Mouse (Mus musculus) hematopoietic multipotent progenitor cell, adult 10-12 weeks (in vitro differentiated cells): Measurements from ENCODE around the gene Aarsd1. TPM values are rescaled to one million over a fixed set of nuclear protein-coding genes. Genes with fewer than 3 reads are reported as not detected.

Experiments used
- polyA plus RNA-seq: library from polyadenylated mRNA; stranded (reverse); fragments of >175 nt; gene quantifications from 2 replicates; pipeline ENCODE4 v1.2.3, GENCODE M21; 2012; ENCODE audit warnings: low replicate concordance

Aarsd1 gene
- 23.1 and 23.2 TPM in 2 replicates for polyA plus RNA-seq

DNA sequence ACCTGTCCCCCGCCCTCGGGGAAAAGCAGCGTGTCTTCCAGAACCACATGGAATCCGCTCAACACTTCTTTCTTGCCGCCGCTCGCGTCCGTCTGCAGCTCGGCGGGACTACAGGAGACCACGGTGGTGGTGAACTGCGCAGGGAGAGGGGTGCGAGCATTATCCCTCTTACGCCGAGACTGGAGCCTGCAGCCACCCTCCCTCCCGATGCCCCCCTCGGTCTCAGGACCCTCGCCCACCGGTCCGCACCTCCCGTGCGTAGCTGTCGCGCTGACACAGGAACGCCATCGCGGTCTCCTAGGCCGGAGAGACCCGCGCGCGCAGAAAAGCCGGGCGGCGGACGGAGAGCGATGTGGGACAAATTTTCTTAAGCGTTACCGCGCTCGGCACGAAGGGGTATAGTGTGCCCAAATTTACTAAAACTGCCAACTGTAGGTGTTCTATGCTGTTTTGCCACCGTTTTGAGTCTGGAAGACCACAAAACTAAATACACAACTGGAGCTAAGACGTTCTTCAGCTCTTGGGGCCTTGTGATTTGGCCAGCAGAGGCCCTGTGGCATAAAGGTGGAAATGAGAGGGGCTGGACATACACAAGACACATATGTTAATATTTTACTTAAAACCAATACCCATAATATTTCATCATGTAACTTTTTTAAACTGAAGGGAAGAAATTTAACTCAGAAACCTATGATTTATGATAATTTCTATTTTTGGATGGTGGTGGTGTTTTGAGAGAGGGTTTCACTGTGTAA lies at the start of gene Aarsd1:
Gene Aarsd1, minus strand, starts transcription at position 515 of the 755 bp plus-strand sequence.

DNA sequence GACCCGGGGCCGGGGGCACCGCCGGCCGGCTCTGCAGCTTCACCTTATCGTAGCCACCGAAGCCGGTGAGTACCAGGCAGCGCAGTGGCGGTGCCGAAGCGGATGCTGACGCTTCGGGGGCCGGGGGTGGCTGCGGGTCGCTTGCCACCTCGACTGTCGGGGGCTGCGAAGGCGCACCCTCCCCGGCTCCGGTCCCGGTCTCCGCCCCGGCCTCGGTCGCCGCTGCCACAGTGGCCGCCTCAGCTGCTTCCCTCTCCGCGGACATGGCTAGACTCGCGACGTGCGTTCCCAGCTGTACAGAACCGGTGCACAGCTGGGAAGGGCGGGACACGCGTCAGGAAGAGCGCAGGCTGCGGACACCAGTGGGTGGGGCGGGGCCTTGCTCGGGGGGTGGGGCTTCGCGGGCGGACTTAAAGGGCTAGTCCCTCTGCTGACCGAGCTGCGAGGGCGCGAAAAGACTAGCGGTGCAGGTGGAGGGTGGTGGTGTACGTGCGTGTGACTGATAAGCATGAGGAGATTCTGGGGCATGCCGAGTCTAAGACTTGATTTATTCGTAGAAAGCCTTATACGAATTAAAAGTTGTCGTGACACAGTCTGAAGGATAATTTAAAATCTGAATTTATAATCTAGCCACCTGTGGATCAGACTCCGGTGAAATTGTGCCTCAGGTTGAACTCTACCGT lies 48.6 kb upstream of the Aarsd1 start, which contains the start of gene Vat1:
Gene Vat1, minus strand, starts transcription at position 362 of the 683 bp plus-strand sequence.

DNA sequence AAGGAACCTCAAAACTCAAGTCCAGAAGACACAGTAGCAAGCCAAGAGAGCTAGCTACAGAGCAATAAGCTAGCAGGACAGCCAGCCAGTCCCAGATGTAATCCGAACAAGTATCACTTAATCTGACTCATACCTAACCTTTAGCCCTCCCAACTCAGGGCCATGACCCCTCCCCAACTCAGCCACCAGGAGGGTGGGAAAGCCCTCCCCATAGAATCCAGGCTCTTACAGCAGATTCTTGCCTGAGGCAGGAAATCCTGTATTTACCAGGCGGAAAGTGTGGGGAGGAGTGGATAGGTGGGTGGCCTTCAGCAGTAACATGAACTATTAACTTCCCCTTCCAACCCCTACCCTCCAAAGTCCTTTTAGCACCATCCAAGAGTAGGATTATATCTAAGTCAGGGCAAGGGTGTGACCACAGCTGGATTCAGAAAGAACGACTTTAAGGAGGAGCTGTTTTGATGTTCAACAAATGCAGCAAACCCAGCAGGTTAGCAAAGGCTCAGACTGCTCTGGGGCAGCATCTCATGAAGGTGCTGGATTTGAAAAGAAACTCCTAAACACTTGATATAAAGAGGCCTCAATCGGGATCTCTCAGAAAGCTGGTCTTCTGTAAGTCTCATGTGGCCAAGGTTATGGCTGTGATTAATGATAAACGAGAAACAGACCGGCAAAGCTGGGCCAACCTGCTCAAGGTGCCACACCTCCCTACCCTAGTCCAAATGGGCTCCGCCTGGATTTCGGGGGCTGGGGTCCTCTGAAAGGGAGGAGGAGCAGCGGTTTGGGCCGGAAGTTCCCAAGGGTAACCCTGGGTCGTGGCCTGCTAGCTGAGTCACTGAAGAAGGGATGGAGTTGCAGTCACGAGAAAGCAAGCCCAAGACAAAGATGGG lies 47.0 kb upstream of the Aarsd1 start, which contains the start of gene Rnd2:
Gene Rnd2, plus strand, starts transcription at position 789 of the 890 bp plus-strand sequence.

DNA sequence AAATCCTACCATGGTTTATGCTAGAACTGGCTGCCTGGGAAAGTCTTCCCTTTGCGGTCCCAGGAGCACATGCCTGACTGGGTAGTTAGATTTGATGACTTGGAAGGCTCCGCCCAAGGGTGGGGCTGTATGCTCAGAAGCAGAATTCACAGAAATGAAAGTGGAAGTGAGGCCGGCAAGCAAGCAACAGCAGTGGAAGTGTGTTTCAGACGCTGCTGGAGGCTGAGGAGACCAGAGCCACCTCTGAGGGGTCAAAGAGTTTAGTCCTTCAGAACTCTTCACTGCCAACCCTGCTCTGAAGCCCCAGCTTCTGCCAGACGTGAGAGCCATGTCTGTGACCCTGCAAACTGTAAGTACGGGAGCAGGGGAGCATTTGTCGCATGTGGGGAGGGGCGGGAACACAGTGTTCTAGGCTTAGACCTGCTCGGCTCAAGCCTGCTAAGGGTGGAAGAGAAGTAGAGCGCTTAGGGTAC lies 30.9 kb upstream of the Aarsd1 start, which contains the start of gene Ifi35:
Gene Ifi35, plus strand, starts transcription at position 134 of the 473 bp plus-strand sequence.

DNA sequence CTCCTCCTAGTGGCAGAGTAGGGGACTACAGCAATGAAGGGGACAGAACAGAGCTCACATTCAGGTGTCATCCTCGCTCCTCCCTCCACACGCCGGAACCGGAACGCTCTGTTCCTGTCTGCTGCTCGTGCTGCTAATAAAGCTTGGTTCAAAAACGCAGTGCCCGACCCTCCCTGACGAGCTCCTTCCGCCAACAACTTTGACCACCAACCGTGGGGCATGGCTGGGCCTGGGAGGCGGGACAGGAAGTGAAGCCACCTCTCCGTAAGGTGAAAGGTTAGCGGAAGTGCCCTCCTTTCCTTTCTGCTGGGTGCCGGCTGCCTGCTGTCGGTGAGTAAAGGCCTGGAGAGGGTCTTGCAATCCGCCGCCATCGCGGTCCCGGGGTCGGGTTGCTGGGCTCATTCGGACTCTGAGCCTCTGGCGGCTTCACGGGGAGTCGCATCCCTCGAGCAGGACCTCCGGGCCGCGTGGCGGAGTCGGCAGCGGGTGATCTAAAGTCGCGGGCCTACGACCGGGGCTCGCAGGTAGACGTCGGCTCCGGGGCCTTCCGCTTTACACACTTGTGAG lies 24.8 kb upstream of the Aarsd1 start, which contains the start of gene Rpl27:
Gene Rpl27, plus strand, starts transcription at position 172 of the 567 bp plus-strand sequence.

DNA sequence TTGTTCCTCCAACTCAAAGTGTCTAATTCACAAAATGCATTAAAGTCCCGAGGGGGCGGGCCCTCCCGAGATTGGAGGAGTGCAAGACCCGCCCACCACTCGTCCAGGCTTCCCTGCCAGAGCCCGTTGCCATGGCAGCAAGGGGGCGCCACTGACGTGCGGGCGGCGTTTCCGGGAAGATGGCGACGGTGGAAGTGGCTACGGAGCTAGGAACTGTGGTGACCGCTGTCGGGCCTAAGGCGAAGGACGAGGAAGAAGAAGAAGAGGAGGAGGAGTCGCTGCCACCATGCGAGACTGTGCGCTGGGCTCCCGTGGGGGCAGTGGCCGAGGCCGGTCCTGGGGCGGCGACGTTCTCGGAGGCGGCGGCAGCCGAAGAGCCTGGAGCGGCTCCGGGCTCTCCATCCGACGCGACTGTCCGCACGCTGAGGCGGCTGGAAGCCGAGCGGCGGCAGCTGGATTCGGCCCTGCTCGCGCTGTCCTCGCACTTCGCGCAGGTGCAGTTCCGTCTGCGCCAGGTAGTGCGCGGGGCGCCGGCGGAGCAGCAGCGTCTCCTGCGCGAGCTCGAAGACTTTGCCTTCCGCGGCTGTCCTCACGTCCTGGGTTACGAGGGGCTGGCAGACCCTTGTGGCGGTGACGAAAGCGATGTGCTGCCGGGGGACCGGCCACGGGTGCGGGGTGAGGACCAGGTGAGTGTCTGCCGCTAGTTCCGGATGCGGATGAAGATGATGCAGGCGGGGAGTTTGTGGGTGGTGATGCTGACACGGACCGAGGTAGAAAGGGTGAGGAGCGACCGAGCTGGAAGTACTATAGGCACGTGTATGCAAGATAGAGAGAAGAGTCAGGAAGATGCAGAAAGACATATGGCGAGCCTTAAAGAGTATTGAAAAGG lies 7.8 kb upstream of the Aarsd1 start, which contains the start of the genes Rundc1 and Ptges3l:
Gene Rundc1, plus strand, starts transcription at position 161 of the 889 bp plus-strand sequence.
Gene Ptges3l, minus strand, starts transcription at position 409 of the 889 bp plus-strand sequence.

DNA sequence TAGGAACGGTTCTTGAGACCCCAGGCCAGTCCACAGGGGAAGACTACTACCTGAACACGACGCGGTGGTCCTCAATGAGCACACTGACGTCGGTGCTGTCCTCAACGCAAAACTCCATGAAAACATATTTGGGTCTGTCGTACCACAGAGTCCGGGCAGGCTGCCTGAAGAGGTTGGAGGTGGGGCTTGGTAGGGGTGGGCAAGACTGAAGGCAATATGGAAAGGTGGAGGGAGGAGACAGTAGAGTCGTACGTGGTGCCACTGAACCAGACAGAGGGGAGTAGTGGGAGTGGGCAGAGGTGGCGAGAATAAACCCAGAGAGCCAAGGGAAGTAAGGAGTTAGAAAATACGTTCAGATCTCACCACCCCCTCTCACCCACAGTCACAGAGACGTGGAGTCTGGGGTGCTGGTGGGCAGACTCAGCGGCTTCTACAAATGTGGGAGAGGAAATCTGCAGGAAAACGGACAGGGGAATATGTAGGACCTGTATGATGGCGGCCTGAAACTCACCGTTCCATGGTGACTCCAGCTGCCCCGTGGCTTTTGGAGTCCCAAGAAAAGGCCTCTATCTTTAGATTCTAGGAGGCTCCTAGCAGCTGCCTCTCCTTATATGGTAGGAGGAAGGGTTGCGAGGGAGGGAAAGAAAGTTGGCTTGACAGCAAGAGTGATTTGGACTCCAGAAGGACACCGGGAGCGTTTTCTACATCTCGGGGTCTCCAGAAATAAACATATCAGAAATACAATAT lies 6.9 kb upstream of the Aarsd1 start, which contains the start of gene Gm27029:
Gene Gm27029, minus strand, starts transcription at position 692 of the 747 bp plus-strand sequence.

DNA sequence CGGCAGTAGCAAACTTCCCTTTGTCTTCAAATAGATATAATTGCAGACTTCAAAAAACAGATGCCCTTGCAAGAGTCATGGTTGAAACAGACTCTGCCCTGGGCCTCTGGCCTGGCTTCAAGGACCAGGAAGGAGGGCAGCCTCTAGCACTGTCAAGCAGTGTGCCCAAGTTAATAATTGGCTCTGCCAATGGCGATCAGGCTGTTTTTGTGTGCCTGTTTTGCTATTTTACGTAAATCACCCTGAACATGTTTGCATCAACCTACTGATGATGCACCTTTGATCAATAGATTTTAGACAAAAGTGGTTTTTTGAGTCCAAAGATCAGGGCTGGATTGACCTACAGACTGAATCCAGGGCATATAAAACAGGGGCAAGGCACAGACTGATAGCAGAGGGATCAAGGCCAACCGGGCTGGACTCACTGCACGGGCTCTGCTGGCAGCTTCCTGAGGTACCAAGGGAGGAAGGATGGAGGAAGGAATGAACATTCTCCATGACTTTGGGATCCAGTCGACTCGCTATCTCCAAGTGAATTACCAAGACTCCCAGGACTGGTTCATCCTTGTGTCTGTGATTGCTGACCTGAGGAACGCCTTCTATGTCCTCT lies 50.0 kb downstream of the Aarsd1 start, which contains the start of gene G6pc:
Gene G6pc, plus strand, starts transcription at position 236 of the 610 bp plus-strand sequence.

Other genes with a start within 250 kb of the Aarsd1 start
- gene Cntnap1, start 247.1 kb downstream of the Aarsd1 start, polyA plus RNA-seq: 0.79 and 2.3 TPM in 2 replicates
- 4.4 and 26.2 TPM in 2 replicates for gene Plekhh3, start 246.3 kb downstream of the Aarsd1 start, polyA plus RNA-seq
- 3.1 and 8.7 TPM in 2 replicates for gene Ccr10, start 242.2 kb downstream of the Aarsd1 start, polyA plus RNA-seq
- 7.0 and 17.6 TPM in 2 replicates for gene Ezh1, start 191.2 kb downstream of the Aarsd1 start, polyA plus RNA-seq
- gene Ramp2, start 171.6 kb downstream of the Aarsd1 start, polyA plus RNA-seq: 0.96 and 3.7 TPM in 2 replicates
- gene Vps25, start 163.9 kb downstream of the Aarsd1 start, polyA plus RNA-seq: 96.8 and 109 TPM in 2 replicates
- 0.94 and 2.2 TPM in 2 replicates for gene Wnk4, start 157.0 kb downstream of the Aarsd1 start, polyA plus RNA-seq
- gene Cntd1, start 138.6 kb downstream of the Aarsd1 start, polyA plus RNA-seq: 0.11 TPM in 1 of 2 replicates, not detected in the other
- 3.3 and 26.9 TPM in 2 replicates for gene Coa3, start 138.5 kb downstream of the Aarsd1 start, polyA plus RNA-seq
- gene Becn1, start 115.3 kb downstream of the Aarsd1 start, polyA plus RNA-seq: 108 and 173 TPM in 2 replicates
- gene Psme3, start 101.4 kb downstream of the Aarsd1 start, polyA plus RNA-seq: 39.0 and 47.2 TPM in 2 replicates
- 7.3 and 9.0 TPM in 2 replicates for gene Aoc2, start 92.6 kb downstream of the Aarsd1 start, polyA plus RNA-seq
- 0.10 and 0.11 TPM in 2 replicates for gene Aoc3, start 87.0 kb downstream of the Aarsd1 start, polyA plus RNA-seq
- gene G6pc, start 50.1 kb downstream of the Aarsd1 start, polyA plus RNA-seq: not detected in 2 replicates
- 0.30 and 2.2 TPM in 2 replicates for gene Gm27029, start 7.2 kb upstream of the Aarsd1 start, polyA plus RNA-seq
- 9.5 and 10.3 TPM in 2 replicates for gene Rundc1, start 7.5 kb upstream of the Aarsd1 start, polyA plus RNA-seq
- 1.2 and 4.5 TPM in 2 replicates for gene Ptges3l, start 7.7 kb upstream of the Aarsd1 start, polyA plus RNA-seq
- gene Rpl27, start 24.7 kb upstream of the Aarsd1 start, polyA plus RNA-seq: 88.8 and 644 TPM in 2 replicates
- 53.8 and 61.8 TPM in 2 replicates for gene Ifi35, start 30.8 kb upstream of the Aarsd1 start, polyA plus RNA-seq
- 0.97 and 1.5 TPM in 2 replicates for gene Rnd2, start 47.4 kb upstream of the Aarsd1 start, polyA plus RNA-seq
- 40.0 and 79.5 TPM in 2 replicates for gene Vat1, start 48.6 kb upstream of the Aarsd1 start, polyA plus RNA-seq
- gene Brca1, start 134.3 kb upstream of the Aarsd1 start, polyA plus RNA-seq: 0.47 and 4.7 TPM in 2 replicates
- 70.1 and 109 TPM in 2 replicates for gene Nbr1, start 134.5 kb upstream of the Aarsd1 start, polyA plus RNA-seq
- 5.0 and 16.6 TPM in 2 replicates for gene Tmem106a, start 164.6 kb upstream of the Aarsd1 start, polyA plus RNA-seq
- not detected in 2 replicates for gene Gm11634, start 181.6 kb upstream of the Aarsd1 start, polyA plus RNA-seq
- gene Rdm1, start 209.6 kb upstream of the Aarsd1 start, polyA plus RNA-seq: 13.2 and 18.2 TPM in 2 replicates
- gene Arl4d, start 247.9 kb upstream of the Aarsd1 start, polyA plus RNA-seq: 11.1 and 18.4 TPM in 2 replicates